Mouse (Mus musculus): ENCODE measurements at regions not wholly inside any gene's neighbourhood (a gene's known extent, or its start where the extent isn't known, plus 50 kb on each side); places are given as distances from the start of the nearest gene placed in this dataset.

GRCm38 (mm10) chr4:53319051-53319450 is 121.2 kb upstream of the Slc44a1 start:
- no peak for DNase-seq

DNA sequence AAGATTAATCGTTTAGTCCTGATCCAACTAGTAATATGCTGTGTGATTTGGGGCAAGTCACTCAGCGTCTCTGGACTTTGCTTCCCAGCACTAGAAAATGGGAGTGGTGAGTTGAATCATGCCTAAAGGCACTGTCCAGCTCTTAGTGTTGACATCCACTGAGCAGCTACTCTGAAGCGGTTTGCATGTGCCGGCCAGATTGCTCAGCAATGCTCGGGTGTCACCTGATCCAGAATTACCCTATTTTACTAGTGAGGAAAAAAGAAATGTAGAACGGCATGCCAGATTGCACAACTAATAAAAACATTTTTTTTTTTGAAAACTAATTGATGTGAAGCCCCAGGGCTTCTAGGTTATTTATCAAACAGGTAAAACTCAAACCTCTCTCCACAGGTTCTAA is 122.0 kb upstream of the Slc44a1 start:
- DNase-seq, result no peak

DNA sequence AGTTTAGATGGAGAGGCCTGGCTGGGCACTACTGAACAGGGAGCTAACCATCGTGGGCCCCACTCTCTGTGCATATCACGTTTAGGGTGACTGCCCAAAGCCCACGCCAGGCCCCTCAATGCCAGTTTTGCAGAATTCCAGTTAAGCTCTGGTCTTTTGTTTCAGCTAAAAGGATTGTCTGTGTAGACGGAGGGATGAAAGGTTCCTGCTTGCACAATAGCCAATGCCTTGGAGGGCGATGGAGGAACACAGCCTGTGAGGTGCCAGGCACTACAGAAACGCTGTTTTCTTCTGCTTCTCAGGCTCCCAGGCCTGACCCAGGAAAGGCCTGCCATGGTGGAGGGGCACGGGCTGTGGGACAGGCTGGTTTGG is 122.8 kb upstream of the Slc44a1 start:
- DNase-seq, result no peak

GRCm38 (mm10) chr4:53316796-53317452 is 123.3 kb upstream of the Slc44a1 start:
- DNase-seq, result no peak

DNA sequence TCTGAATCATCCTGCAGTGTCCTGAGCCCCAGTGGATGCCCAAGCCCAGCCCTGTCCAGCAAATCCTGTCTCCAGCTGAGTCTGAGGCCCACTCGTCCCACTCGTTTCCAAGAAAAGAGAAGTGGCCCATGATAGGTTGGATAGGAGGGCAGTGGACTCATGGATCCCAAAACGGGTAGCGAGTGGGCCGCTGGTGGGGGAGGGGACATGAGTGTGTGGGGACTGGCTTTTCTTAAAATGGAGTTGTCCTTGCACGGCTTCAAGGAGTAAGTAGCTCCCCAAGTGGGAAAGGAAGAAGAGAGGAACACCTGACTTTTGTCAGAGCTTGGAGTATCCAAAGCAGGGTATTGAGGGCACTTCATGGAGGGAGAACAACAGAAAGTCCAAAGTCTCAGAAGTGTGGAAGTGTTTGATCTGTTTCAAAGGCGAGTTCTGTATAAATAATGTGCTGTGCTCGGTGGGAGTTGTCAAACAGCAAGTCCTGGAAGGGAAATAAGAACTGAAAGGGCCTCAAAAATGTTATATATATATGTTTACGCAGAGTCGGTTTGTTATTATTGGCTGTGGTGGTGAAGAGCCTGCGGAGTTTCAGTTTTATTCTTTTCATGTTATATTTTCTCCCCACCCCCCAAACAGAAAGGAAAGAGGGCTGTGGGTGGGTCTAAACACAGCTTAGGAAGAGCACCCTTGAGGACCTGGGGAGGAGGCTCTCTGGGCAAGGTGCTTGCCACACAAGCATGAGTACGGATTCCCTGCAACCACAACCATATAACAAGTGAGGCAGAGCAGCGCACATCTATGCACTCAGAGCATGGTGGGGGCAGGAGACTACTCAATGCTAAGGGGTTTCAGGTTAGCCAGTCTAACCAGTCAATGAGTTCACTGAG is 124.1 kb upstream of the Slc44a1 start:
- no peak for DNase-seq

GRCm38 (mm10) chr4:53315121-53315875 is 124.9 kb upstream of the Slc44a1 start:
- peak; percentile 42 for DNase-seq

- DNase-seq, result no peak
These were observed 126.1 kb upstream of the Slc44a1 start for GRCm38 (mm10) chr4:53314076-53314475.

GRCm38 (mm10) chr4:53307121-53307520 is 133.1 kb upstream of the Slc44a1 start:
- no peak for DNase-seq

- no peak for DNase-seq
These were observed 135.3 kb upstream of the Slc44a1 start for GRCm38 (mm10) chr4:53304782-53305385.

- DNase-seq, result no peak
These were observed 135.9 kb upstream of the Slc44a1 start for GRCm38 (mm10) chr4:53304290-53304654.

GRCm38 (mm10) chr4:53303621-53304289 is 136.5 kb upstream of the Slc44a1 start:
- DNase-seq, result no peak

DNA sequence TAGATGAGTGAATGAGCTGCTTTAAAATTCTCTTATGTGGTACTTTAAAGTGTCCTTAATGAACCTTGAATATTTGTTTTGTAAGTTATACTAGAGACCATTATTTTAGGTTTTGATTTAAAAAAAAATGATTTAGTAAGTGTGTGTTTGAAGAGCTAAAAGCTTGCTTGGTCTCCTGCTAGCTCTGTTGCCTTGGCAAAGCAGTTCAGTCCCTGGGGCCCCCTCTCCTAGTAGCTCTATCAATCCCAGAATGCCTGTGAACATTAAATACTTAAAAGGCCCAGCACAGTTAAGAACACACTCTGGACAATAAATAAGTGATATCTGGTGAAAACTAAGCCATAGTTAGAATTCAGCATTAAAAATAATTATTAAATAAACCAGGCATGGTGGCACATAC is 138.3 kb upstream of the Abca1 start:
- no peak for DNase-seq

- DNase-seq, result no peak
These were observed 132.9 kb upstream of the Abca1 start for GRCm38 (mm10) chr4:53292606-53293005.

DNA sequence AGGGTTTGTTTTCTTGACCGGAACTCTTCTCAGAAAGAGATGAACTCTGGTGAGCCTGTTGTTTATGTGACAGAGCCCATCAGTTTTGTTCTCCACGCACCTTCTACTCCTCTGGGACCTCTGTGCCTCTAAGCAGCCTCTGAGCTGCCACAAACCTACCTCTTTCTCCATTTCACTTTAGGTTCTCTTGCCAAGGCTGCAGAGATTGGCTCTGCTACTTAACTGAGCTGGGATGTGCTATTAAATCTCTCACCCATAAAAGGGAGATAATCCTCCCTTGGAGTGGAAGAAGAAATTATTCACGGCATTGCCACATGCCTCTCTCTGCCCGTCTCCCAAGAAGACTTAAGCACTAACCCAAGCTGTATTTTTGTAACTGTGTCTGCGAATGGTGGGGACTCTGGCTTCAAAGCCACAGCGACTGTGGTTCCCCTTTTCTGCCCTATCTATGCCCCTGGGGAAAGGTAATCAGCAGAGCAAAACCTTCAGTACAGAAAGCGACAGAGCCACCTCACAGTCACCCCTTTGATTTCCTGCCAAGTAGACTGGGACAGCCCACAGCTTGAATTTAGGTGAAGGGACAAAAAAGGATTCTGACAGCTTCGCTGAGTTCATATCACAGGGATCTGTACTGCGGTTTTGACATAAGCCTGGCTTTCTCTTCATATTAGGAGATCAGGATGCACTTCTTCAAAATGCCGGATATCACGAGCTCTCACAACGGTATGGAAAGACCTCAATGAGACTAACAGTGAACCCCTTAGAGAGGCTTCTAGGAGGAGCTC is 118.2 kb upstream of the Abca1 start:
- DNase-seq, result no peak

DNA sequence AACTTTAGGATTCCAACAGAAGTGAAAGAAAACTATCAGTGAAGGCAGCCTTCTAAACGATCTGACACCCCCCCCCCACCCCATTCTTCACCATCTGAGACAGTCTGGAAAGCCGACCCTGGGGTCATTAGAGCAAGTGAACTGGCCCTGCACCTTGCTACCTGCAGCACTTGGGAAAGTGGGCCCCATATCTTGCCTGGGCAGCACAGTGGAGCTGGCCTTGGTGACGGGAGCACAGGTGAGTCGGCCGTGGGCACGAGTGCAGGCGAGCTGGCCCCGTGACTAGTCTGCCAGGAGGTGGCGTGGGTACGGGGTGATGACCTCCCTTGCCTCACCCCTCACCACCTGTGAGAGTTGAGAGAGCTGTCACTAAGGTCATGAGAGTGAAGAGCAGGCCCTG is 110.7 kb upstream of the Abca1 start:
- no peak for DNase-seq

- DNase-seq, result no peak
These were observed 110.3 kb upstream of the Abca1 start for GRCm38 (mm10) chr4:53269999-53270398.

- no peak for DNase-seq
These were observed 109.7 kb upstream of the Abca1 start for GRCm38 (mm10) chr4:53269251-53269842.

- DNase-seq, result no peak
These were observed 105.2 kb upstream of the Abca1 start for GRCm38 (mm10) chr4:53264901-53265300.

GRCm38 (mm10) chr4:53264501-53264900 is 104.8 kb upstream of the Abca1 start:
- no peak for DNase-seq

DNA sequence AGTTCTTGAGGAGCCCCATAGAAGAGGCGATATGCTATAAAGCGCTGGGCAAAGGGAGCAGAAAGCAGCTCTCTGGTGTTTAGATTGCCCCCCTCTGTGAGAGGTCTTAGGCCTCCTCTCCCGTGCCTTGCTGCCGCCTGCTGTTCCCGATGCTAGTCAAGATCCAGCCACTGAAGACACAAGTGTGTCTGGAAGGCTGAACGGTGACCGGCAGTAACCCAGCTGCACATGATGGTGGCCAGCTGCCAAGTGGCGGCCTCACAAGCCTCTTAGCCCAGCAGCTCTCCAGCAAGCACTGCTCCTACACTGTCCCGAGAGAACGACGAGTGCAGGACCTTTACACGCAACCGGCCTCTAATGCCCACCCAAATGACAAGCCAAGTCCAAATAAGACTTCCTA is 104.1 kb upstream of the Abca1 start:
- DNase-seq, result peak; percentile 69

DNA sequence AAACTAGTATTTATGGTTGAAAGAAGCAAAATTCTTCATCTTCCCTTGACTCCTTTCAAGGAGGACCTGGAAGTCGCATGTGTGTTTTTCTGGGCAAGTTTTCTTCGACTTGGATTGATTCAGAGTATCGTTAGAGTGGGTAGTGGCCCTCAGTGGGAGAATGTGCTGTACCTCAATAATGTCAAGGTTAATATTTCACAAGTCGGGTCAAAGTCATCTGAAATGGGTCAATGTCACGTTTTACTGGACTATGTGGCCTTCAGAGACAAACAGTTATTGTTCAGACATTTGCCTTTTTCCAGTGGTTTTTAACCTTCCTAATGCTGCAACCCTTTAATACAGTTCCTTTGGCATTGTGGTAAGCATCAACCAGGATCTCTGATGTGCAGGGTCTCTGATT is 102.8 kb upstream of the Abca1 start:
- DNase-seq, result no peak

All from cerebellum, adult 9-11 months (tissue).